Mouse (Mus musculus) right cerebral cortex, adult 2 months (tissue): ENCODE measurements around the gene Aoc1.
"Not testable (repeated sequence)": the region's sequence is repeated elsewhere in the genome, so short reads cannot be mapped to it uniquely, and the experiment has no call there.

Experiments used
- DNase-seq, 2 experiments: peaks; one replicate each; pipeline ENCODE4 v3.0.0; 2021 to 2022; ENCODE audit warnings: low spot score in 2 of 2

Aoc1 gene

GRCm38 (mm10) chr6:48861616-48862280 is 10.9 kb upstream of the Aoc1 start:
- no peak for DNase-seq

DNA sequence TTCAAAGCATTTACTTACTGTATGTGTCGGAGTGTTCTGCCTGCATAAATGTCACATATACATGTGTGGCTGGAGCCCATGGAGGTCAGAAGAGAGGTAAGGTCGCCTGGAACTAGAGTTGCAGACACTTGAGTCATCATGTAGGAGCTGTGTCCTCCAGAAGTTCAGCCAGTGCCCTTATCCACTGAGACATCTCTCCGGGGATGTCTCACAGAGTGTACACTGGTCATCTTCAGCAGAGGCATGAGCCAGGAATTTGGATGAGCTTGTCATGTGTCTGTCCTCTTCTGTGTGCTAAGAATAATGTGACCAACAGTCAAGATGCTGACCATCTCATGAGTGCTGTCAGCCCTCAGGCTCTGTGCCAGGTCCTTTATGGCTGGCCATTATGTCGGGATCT is 9.9 kb upstream of the Aoc1 start:
- DNase-seq = no peak

- no peak for DNase-seq
Measured at GRCm38 (mm10) chr6:48863488-48863887, 9.2 kb upstream of the Aoc1 start.

DNA sequence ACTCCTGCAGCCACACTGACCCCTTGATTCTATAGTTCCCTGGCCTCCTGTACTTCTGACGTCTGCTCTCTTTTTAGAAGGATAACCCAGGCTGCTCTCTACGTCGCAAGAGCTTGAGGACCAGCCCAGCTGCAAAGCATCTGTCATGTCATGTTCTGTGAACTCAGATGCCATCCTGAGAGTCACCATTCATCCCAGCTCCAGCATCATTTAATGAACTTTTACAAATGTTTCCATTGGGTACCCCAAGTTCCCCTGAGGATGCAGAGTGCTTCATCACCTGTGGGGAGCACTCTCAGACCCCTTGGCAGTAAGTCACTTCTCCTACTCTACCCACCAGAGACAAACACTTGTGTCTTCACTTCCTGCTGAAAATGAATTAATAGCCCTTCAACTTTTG is 8.5 kb upstream of the Aoc1 start:
- no peak for DNase-seq

GRCm38 (mm10) chr6:48864723-48865122 is 8.0 kb upstream of the Aoc1 start:
- no peak for DNase-seq

- no peak for DNase-seq
Measured at GRCm38 (mm10) chr6:48865152-48865745, 7.4 kb upstream of the Aoc1 start.

GRCm38 (mm10) chr6:48866355-48866950 is 6.2 kb upstream of the Aoc1 start:
- not testable (repeated sequence) for DNase-seq

DNA sequence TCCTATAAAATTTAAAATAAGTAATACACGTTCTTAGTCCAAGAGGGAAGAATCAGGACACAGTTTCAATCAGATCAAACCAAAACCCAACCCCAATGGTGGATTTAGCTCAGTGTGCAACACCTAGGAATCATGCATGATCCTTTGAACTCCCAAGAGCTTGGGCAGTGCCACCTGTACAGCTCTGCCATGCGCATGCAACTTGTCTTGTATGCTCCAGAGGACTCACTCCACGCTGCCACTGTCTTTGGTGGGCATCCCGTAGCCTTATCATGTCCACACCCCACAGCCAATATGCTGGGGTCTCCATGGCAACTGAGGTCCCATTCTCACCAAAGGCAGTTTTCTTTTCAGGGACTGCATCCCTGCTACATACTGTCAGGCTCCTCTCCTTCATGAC is 5.5 kb upstream of the Aoc1 start:
- DNase-seq = no peak

DNA sequence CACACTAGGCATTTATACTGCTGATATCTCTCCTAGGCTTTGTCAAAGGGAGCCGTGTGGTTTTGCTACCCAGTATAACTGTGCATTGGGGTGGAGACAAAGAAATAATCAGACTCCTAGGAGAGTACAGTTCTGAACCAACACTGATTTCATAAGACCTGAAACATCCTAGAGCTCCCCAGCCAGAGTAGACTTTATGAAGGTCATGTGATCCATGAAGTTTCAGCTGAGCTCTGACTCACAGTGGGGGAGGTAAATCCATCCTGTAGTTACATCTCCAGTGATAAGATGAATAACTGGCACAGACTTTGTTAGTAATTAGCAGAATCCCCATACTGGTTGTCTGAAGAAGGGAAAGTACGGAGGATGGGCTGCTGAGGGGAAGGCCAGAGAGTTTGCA is 2.9 kb upstream of the Aoc1 start:
- DNase-seq = no peak

DNA sequence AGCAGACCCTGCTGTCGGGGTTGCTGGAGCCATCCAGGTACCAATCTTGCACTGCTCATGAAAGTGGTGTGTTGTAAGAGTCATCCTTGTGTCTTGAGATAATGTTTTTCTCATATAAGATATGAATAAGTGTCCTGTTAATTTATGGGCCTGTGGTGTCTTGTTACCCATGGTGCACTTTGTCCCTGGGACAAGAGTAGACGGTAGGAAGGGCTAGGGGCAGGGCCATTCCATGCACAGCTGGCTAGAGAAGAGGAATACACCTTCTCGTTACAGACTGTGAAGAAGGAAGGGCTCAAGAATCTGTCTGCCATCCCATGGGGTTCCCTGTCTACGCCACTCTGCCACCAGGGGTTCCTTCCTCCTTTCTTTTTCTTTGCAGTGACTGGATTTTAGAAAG is 1.9 kb downstream of the Aoc1 start:
- no peak for DNase-seq

- no peak for DNase-seq
Measured at GRCm38 (mm10) chr6:48875515-48875914, 2.8 kb downstream of the Aoc1 start.

GRCm38 (mm10) chr6:48876510-48877135 is 3.9 kb downstream of the Aoc1 start:
- DNase-seq = peak; percentile 40 to 41

GRCm38 (mm10) chr6:48894203-48894602 is 21.5 kb downstream of the Aoc1 start:
- DNase-seq = no peak

- DNase-seq = no peak
Measured at GRCm38 (mm10) chr6:48894938-48895818, 22.5 kb downstream of the Aoc1 start.

DNA sequence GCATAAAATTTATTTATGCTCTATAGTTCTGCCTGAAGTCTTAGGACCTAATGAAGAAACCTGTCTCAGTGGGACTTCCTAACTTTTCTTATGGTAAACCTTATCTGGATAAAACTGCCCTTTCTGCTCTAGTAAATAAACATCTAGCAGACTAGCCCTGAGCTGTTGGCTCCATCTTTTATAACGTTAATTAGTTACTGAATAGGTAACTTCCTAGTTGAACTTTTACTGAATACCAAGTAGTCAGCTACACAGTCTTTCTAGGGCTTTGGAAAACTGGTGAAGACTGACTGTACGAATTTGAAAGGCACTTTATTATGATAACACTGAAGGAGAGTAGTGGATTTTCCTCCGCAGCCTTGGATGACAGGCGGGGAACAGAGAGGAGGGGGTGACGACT is 23.2 kb downstream of the Aoc1 start:
- no peak for DNase-seq

DNA sequence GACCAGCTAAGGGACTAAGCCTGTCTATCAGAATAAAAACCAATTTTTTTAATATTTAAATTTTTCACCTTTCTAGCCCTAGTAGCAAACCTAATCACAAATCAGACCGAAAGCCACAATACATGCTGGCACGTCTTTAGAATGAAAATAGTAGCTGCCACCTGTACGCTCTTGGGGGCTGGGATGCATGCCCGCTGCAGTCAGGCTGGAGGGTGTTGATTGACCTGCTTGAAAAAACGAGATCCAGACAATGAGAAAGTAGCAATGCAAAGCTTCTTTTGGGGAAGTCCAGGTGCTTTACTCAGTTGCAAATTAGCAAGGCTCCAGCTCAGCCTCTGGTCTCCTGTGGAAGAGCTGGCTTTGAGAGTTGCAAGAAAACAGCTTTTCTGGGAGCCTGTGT is 24.3 kb downstream of the Aoc1 start:
- no peak for DNase-seq

- not testable (repeated sequence) for DNase-seq
Measured at GRCm38 (mm10) chr6:48901316-48901715, 28.6 kb downstream of the Aoc1 start.

DNA sequence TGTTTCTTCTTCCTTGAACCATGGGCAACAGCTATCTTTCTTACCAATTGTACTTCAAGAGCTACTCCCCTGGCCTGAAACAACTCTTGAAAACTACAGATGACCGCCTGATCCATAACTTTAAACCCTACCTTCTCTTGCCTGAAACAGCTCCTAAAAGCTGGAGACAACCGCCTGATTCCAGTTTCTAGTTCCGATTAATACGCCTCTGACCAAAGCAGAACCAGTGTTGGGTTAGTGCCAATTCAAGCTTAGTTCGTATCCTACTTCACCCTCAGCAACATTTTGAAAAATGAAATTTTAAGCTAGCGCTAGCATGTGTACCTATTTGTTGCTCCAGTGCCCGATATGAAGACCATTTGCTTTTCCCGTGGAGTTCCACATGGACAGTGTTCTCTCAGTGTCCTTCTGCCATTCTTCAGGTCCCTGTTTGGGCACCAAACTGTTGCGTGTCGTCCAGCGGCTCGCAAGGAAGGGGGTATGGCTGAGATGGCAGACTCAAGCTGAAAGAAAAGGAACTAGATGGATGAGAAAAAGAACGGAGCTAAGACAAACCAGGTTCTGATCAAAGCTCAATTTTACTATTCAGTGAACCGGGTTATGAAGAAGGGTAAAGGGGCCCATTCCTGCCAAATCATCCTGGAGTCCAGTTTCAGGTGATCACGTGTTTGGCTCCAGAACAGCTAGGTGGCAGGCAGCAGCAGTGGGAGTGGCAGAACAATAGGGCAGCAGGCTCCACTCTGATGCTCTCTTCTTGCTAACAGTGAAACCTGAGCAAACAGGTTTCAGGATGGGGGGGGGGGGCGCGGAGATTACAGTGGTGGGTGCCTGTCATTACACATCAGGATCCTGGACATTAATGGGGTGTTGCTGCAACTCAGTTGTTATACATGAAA is 30.1 kb downstream of the Aoc1 start:
- no peak for DNase-seq

DNA sequence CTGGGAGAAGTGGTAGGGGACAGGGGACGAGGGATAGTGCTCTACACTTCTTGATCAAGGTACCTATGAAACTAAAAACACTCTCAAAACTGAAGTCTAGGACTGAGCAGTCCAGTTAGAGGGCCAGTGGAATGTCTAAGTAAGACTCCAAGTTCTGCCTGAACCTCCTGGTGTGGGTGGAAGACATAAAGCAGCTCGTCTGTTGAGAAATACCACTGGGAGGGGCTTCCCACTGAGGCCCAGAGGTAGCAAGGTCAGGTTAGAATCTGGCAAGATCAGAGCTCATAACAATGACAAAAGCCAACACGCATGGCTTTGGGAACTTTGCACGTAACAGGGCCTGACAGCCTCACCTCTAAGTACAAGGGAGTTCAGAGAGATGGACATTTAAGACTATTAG is 30.7 kb downstream of the Aoc1 start:
- no peak for DNase-seq

- no peak for DNase-seq
Measured at GRCm38 (mm10) chr6:48905606-48906005, 32.9 kb downstream of the Aoc1 start.

DNA sequence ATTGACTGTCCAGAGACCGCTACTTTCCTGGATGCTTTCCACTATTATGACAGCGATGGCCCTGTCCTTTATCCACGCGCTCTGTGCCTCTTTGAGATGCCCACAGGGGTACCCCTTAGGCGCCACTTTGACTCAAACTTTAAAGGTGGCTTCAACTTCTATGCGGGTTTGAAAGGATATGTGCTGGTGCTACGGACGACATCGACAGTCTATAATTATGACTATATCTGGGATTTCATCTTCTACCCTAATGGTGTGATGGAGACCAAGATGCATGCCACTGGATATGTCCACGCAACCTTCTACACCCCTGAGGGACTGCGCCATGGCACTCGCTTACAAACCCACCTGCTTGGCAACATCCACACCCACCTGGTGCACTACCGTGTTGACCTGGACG is 33.7 kb downstream of the Aoc1 start:
- no peak for DNase-seq
